Mouse (Mus musculus) right cerebral cortex, postnatal 10 days (tissue): ENCODE data around the gene Olfr373.

Source experiments
- DNase-seq, 2 experiments: peaks; one replicate each; pipeline ENCODE4 v3.0.0; 2021; ENCODE audit warnings: low spot score in 2 of 2

Gene Olfr373

DNA sequence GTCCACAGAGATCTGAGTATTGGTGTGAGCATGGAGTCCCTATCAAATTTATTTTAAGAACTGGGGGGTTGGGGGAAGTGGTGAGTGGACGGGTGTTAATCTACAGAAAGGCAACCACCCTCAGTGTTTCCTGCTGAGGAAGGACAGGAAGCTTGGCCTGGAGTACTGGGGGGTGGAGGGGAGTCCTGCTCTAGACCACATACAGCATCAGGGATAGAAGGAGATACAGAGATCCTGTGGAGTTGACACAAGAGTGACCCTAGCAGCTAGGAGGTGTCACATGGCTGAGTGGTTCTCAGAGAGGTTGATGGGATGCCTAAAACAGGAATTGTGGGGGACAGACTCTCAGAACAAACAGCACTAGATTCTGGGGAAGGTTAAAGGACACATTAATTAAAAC is 50.5 kb downstream of the Olfr373 start:
- no peak for DNase-seq

DNA sequence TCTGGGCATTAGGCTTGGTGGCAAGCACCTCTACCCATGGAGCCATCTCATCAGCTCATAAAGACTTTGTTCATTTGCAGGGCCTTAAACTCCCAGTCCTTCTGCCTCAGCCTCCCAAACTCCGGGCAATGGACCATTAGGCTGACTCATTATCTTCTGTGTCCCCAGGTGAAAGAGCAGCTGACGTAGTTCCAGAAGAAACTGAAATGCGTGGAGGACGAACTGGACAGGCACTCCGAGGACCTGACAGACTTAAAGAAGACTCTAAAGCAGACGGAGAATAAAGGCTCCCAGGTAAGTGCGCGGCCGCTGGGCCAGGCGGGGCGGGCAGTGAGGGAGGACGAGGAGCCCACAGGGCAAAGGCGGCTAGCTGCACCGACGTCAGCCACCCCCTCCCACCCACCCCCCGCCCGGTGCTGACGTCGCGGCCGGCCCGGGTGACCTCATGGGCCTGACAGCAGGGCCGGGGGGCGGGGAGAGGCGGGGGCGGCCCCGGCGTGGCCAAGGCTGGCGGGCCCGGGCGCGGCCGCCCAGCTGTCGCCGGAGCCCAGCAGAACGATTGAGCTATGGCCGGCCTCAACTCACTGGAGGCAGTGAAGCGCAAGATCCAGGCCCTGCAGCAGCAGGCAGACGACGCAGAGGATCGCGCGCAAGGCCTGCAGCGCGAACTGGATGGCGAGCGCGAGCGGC is 51.9 kb downstream of the Olfr373 start, which contains the start of gene Tpm4:
Tpm4 (plus strand) TSS at position 220 of the 690 bp plus-strand sequence.
- DNase-seq, result peak; percentile 52

DNA sequence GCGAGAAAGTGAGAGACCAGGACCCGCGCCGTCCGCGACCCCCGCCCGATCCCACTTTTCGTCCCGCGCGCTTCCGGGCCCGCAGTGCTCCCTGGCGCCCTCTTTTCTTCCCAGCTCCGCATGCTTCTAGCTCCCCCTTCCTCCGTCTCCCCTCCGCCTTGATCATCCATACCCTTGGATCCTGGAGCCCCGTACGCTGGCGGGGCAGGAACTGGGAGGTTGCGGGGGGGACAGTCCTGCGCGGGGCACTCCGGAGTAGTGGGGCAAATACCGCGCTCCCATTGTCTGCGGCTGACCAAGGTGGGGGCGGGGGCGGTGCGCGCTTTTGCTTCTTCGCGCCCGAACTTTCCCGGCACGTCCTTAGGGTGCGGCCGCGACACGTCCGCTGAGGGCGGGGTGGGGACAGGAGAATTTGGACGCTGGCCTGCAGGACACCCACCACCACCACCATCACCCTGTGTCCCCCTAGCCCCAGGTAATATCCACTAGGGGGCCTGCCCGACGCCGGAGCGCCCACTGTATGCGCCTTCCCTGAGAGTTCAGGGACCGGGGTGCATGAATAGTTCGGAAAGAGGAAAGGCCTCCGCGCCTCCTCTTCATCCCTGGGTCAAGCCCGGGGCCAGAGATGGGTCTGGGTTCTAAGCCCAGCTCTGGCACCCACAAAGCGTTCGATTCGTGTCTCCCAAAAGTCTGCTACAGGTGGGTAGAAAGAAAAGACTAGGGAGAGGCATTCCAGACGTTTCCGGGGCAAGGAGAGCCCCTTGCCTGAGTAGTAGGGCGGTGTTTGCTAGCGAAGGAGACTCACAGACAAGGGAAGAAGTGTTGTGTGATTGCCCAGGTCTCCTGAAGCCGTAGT is 52.7 kb downstream of the Olfr373 start:
- peak in 1 of 2 experiments; percentile 44 for DNase-seq

DNA sequence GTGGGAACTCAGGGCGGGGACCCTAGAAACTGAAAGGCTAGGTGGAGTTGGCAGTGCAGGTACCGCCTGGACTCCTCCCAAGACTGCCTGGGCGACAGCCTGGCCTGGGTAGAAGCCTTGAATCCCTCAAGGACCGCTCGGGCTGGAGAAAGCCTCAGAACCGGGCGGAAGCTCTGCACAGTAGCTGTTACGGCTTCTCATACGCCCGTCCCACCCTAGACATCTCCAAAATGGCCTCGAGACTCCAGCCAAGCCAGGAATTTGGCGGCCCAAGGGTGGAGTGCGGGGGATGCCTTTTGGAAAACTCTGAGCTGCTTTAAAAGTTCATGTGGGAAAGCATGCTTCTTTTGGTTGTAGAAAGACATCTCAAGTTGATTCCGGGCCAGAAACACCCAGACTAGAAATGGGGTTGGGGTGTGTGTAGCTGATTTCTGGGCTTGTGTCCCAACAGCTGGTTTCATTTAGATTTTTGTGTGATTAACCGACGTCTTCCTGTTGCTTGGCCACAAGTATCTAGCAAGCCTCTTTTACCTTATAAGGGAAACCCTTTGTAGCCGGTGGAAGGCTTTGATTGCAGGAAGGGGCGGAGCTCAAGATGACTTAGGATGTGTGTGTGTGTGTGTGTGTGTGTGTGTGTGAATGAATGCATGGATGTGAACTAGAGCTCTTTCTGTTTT is 53.5 kb downstream of the Olfr373 start:
- DNase-seq, result peak; percentile 43 to 70

DNA sequence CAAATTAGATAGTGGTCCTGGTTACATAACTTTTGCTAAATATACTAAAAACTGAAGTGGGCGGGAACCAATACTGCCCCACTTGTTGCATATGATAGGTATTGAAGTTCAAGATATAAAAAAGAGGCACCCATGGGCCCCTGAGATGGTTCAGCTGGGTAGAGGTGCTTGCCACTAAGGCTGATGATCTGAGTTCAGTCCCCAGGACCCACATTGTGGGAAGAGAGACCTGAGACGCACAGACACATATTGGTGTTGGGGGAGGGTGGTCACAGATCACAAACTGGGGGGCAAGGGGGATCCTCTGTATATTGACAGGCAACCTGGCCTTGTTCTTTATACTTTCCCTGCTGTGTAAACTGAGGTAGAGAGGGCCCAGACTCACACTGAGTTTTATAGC is 54.5 kb downstream of the Olfr373 start:
- no peak for DNase-seq

DNA sequence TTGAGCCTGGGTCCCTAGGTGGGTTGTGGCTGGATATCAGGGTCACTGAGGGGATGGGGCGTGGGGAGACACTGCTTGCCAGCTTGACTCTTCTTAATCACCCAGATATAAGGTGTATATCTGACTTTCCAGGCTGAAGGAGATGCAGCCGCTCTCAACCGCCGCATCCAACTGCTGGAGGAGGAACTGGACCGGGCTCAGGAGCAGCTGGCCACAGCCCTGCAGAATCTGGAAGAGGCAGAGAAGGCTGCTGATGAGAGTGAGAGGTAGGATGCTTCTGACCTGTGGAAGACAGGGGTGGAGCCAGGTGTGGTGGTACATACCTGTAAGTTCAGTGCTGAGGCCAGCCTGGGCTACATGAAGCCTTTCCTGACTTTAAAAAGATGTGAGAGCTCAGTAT is 55.5 kb downstream of the Olfr373 start:
- DNase-seq, result no peak

DNA sequence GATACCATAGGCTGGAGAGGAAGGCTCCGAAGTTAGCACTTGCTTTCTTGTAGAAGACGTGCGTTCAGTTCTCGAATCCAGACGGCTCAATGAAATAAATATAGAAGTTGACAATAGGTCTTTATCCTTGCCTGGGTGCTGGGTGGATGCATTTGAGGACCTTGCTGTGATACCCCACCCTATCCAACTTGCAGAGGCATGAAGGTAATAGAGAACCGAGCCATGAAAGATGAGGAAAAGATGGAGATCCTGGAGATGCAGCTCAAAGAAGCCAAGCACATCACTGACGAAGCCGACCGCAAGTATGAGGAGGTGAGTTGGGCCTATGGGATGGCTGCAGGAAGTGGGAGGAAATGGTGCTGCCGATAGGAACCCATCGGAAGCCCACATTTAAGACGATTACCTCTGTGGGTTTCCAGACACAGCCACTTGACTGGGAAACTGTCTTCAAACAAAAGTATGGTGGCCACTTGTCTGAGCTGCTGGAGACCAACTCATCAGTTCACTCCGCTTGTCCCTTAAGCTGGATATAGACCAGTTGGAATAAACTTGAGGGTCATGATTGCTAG is 60.4 kb downstream of the Olfr373 start:
- no peak for DNase-seq

DNA sequence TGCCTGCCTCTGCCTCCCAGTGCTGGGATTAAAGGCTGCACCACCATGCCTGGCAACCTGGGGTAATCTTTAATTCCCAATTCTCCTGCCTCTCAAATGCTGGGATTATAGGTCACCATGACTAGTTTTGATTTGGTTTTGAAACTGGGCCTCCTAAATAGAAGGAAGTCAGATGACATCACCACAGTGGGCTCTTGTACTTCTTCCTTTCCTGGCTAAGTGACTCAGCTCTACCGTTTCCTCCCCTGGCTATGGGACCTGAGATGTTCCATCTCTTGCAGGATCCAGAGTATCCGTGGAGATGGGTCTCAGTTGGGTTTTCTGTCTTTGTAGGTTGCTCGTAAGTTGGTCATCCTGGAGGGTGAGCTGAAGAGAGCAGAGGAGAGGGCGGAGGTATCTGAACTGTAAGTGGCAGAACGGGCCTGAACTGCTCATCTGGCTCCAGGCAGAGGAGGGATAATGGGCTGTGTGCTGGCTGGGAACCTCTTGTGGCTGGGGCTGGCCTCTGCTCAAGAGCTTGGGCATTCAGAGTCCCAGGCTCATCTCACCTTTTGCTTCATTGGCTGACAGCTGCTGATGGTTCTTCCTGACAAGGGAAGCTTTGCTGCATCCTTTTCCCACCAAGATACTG is 61.5 kb downstream of the Olfr373 start:
- DNase-seq, result no peak

DNA sequence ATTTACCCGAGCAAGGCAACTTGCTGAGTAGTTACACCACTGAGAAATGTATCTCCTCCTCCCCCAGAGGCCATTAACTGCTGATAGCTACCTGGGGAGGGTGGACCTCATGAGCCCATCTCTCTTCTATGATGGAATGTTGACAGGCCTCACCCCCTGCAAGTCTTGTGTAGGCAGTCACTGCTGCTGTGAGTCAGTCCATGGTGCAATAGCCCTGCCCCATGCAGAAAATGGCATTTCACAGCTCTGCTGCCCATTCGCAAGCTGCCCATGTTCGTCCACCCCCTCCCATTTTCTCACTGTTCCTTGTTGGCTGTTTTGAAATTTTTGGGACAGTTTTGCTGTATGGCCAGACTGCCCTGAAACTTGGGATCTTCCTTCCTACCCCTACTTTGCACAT is 62.5 kb downstream of the Olfr373 start:
- DNase-seq, result no peak

DNA sequence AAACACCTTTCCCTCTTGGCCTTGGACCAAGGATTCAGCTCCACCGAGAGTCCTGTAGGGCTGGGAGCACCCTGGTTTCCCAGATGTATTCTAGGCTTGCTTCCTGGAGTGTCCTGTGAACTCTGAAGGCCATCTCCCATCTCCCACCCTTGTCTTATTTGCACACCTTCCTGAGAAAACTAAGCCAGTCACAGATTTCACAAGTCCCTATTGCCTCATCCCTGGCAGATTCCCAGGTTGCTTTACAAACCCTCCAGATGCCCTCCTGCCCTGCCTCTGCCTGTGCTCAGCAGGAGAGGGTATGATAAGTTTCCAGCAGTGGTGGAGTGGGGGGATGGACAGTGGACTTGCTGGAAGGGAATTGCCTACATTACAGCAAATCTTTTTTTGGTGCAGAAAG is 63.1 kb downstream of the Olfr373 start:
- DNase-seq, result no peak

DNA sequence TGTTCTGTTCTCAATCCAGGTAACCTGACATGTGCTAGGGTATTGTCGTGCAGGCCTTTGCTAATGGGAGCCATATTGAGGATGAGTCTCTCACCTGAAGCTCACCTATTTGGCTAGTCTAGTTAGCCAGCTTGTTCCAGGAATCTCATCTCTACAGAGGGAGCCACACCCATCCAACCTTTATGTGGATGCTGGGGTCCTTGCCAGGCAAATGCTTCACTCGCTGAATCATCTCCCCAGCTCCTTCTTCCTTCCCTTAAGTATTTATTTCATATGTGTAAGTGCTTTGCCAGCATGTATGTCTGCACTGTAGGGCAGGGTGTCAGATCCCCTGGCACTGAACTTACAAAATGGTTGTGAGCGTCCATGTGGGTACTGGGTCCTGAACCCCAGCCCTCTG is 63.6 kb downstream of the Olfr373 start:
- no peak for DNase-seq

DNA sequence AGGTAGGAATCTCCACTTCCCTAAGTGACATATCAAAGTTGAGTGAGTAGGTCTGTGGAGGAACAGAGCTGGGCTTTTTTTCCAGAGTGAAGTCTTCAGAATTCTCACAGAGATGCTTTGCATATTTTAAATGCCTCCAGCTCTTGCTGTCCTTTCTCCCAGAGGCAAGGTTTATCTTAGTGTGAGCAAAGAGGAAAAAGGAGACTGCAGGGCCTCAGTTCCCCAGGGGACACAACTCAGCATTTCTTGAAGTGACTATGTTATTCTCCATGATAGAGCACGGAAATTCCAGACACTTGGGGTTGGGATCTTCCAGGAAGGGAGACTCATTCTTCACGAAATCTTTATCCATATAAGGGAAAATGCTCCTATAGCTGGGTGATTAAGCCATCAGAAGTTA is 64.3 kb downstream of the Olfr373 start:
- no peak for DNase-seq

DNA sequence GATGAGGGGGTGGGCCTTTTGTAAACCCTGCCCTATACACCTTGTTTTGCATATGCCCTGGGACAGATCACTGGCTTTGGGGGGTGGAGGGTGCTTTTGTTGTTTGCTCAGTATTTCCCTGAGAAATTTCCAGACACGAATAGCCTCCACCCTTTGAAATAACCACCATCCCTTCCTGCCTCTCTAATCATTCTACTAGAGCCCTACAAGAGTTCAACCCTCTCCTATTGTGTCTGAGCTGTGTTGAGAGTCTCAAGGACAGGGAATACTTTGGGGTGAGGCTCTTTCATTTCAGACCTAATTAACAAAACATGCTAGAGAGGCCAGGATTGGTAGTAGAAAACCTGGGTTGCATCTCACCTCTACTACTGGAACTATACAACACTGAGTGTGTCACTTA is 66.1 kb downstream of the Olfr373 start:
- no peak for DNase-seq

DNA sequence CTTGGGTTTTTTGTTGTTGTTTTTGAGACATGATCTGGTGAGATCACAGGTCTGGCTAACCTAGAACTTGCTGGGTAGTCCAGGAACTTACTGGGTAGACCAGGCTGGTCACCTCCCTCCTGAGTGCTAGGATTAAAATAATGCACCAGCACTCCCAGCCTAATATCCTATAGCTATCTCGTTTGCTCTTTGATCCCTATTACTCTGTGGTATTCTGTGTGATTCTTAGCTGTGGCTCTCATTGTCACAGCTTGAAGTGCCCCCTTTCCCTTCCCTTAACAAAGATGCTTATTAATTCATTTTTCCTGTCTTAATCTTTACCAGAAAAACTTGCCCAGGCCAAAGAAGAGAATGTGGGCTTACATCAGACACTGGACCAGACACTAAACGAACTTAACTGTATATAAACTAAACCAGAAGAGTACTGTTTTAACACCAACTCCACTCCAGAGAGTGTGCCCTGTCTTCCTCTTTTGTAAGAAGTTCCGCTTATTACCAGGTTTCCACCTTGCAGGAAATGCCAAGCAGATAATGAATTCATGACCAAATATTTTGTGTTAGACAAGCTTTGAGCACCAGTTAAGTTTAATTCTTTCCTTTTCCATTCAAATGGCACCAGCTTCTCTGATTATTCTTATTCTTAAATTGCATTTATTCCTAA is 68.6 kb downstream of the Olfr373 start:
- DNase-seq, result no peak
